Mouse (Mus musculus) cerebellum, adult 2 months (tissue): ENCODE measurements at regions not wholly inside any gene's neighbourhood (a gene's known extent, or its start where the extent isn't known, plus 50 kb on each side); places are given as distances from the start of the nearest gene placed in this dataset.

Source experiments
- CTCF ChIP-seq: fragments of 200-500 bp; IDR thresholded peaks from 2 replicates; pipeline ENCODE4 v1.5.1; 2011; ENCODE audit warnings: low read depth, mild to moderate bottlenecking, control low read depth, low read length, moderate library complexity, borderline replicate concordance; ENCODE audit not compliant: insufficient read depth
- POLR2A ChIP-seq: fragments of 200-500 bp; IDR thresholded peaks from 2 replicates; pipeline ENCODE4 v1.6.1; 2011; ENCODE audit warnings: low read length, control low read depth, borderline replicate concordance; ENCODE audit not compliant: insufficient read depth

DNA sequence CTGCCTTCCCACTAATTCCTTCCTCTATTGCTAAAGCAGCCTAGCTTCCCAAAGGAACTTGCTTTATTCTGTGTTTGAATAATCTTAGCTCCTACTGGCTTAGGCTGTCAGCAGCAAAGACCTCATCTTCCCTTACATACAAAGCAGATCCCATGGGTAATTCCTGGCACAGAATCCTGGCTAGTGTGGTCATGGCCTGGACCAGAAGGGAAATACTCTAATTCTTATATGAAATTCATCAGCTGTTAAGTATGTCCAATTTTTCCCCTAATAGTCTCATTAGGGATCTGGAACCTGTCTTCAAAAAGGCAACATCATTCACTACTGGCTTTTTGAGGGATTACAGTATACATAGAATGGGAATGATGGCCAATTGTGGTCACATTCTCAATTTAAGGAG is 135.0 kb downstream of the Inhba start:
- TF ChIP-seq CTCF: no peak
- TF ChIP-seq POLR2A: no peak
